Mouse (Mus musculus): ENCODE measurements around the gene Hlf. TPM values are rescaled to one million over a fixed set of nuclear protein-coding genes. Genes with fewer than 3 reads are reported as not detected.

Gene Hlf
- polyA plus RNA-seq, 1 experiment from 2014 or later, result 4.2 TPM

GRCm38 (mm10) chr11:90350153-90350512, 40.6 kb downstream of the Hlf start:
- Histone ChIP-seq H3K4me2 (replicated peaks) (no peak overlapping the region), H3K9me3 (no peaks in the 10 kb centered on the region), H3K36me3 (no peaks in the 10 kb centered on the region), H3K4me1 (peaks cover 9% of the 10 kb centered on the region), H3K27ac (replicated peaks) (no peak overlapping the region), H3K27me3 (no peaks in the 10 kb centered on the region), H3K9ac (replicated peaks) (no peak overlapping the region), H3K4me3 (no peak overlapping the region)
- WGBS, result 83% methylated on average over 4 of the region's 4 CpGs
- no peak for ATAC-seq (replicated peaks)

- H3K4me1 ChIP-seq, result peaks cover 7% of the 10 kb centered on the region
- no peaks in the 10 kb centered on the region for H3K27me3 ChIP-seq
- H3K9me3 ChIP-seq, result no peaks in the 10 kb centered on the region
- ATAC-seq (replicated peaks), result no peak
- WGBS, result 89% methylated on average over 6 of the region's 6 CpGs
- H3K4me2 ChIP-seq (replicated peaks), result no peak overlapping the region
- H3K4me3 ChIP-seq, result no peak overlapping the region
- no peaks in the 10 kb centered on the region for H3K36me3 ChIP-seq
- H3K9ac ChIP-seq (replicated peaks), result no peak overlapping the region
- no peak overlapping the region for H3K27ac ChIP-seq (replicated peaks)
These were observed 41.1 kb downstream of the Hlf start for GRCm38 (mm10) chr11:90349486-90350152.

GRCm38 (mm10) chr11:90347667-90348459, 42.8 kb downstream of the Hlf start:
- peaks cover 7% of the 10 kb centered on the region for H3K4me1 ChIP-seq
- 0 out of 2 replicates have a peak, but pooled peaks have one; percentile 26 for ATAC-seq (replicated peaks)
- H3K4me3 ChIP-seq, result no peak overlapping the region
- H3K9me3 ChIP-seq, result no peaks in the 10 kb centered on the region
- no peaks in the 10 kb centered on the region for H3K27me3 ChIP-seq
- no peak overlapping the region for H3K9ac ChIP-seq (replicated peaks)
- H3K36me3 ChIP-seq, result no peaks in the 10 kb centered on the region
- no peak overlapping the region for H3K4me2 ChIP-seq (replicated peaks)
- no peak overlapping the region for H3K27ac ChIP-seq (replicated peaks)
- WGBS, result 28% methylated on average over 13 of the region's 13 CpGs

- no peak for ATAC-seq (replicated peaks)
These were observed 44.9 kb downstream of the Hlf start for GRCm38 (mm10) chr11:90345746-90346145.

GRCm38 (mm10) chr11:90342858-90343257, 47.8 kb downstream of the Hlf start:
- no peaks in the 10 kb centered on the region for H3K36me3 ChIP-seq
- H3K9me3 ChIP-seq, result no peaks in the 10 kb centered on the region
- ATAC-seq (replicated peaks), result no peak
- no peaks in the 10 kb centered on the region for H3K27me3 ChIP-seq
- no peak overlapping the region for H3K4me2 ChIP-seq (replicated peaks)
- H3K4me3 ChIP-seq, result no peak overlapping the region
- 91% methylated on average over 5 of the region's 5 CpGs for whole genome bisulfite sequencing
- H3K9ac ChIP-seq (replicated peaks), result no peak overlapping the region
- no peak overlapping the region for H3K27ac ChIP-seq (replicated peaks)
- peaks cover 3% of the 10 kb centered on the region; the same call in 1 of the 2 replicates for H3K4me1 ChIP-seq

More at GRCm38 (mm10) chr11:90345746-90346145, 44.9 kb downstream of the Hlf start:
- Histone ChIP-seq H3K27ac (replicated peaks) (no peak overlapping the region), H3K4me3 (no peak overlapping the region), H3K36me3 (no peaks in the 10 kb centered on the region), H3K27me3 (no peaks in the 10 kb centered on the region), H3K4me1 (peaks cover 7% of the 10 kb centered on the region), H3K4me2 (replicated peaks) (no peak overlapping the region), H3K9ac (replicated peaks) (no peak overlapping the region), H3K9me3 (no peaks in the 10 kb centered on the region)
- 94% methylated on average over 11 of the region's 11 CpGs for WGBS

GRCm38 (mm10) chr11:90342267-90342666, 48.4 kb downstream of the Hlf start:
- Histone ChIP-seq H3K9ac (replicated peaks) (no peak overlapping the region), H3K9me3 (no peaks in the 10 kb centered on the region), H3K36me3 (no peaks in the 10 kb centered on the region), H3K4me2 (replicated peaks) (no peak overlapping the region), H3K4me1 (no peaks in the 10 kb centered on the region), H3K27ac (replicated peaks) (no peak overlapping the region), H3K4me3 (no peak overlapping the region), H3K27me3 (no peaks in the 10 kb centered on the region)
- 87% methylated on average over 5 of the region's 5 CpGs for WGBS
- ATAC-seq (replicated peaks), result no peak

GRCm38 (mm10) chr11:90340836-90341235, 49.9 kb downstream of the Hlf start:
- WGBS, result 85% methylated on average over 13 of the region's 13 CpGs

GRCm38 (mm10) chr11:90334816-90335215, 55.9 kb downstream of the Hlf start:
- WGBS, result 61% methylated on average over 1 of the region's 1 CpGs
- no peak overlapping the region for H3K4me3 ChIP-seq

More at GRCm38 (mm10) chr11:90340836-90341235, 49.9 kb downstream of the Hlf start:
- Histone ChIP-seq H3K4me2 (replicated peaks) (no peak overlapping the region), H3K36me3 (no peaks in the 10 kb centered on the region), H3K4me1 (no peaks in the 10 kb centered on the region), H3K27ac (replicated peaks) (no peak overlapping the region), H3K4me3 (no peak overlapping the region), H3K27me3 (no peaks in the 10 kb centered on the region), H3K9ac (replicated peaks) (no peak overlapping the region), H3K9me3 (no peaks in the 10 kb centered on the region)
- no peak for ATAC-seq (replicated peaks)

GRCm38 (mm10) chr11:90332737-90333136, 58.0 kb downstream of the Hlf start:
- Histone ChIP-seq H3K4me3 (no peak overlapping the region), H3K9ac (replicated peaks) (no peak overlapping the region), H3K9me3 (no peaks in the 10 kb centered on the region), H3K36me3 (no peaks in the 10 kb centered on the region), H3K27ac (replicated peaks) (no peak overlapping the region), H3K4me1 (no peaks in the 10 kb centered on the region), H3K27me3 (no peaks in the 10 kb centered on the region), H3K4me2 (replicated peaks) (no peak overlapping the region)
- ATAC-seq (replicated peaks), result no peak
- 79% methylated on average over 4 of the region's 4 CpGs for WGBS

More at GRCm38 (mm10) chr11:90334816-90335215, 55.9 kb downstream of the Hlf start:
- no peaks in the 10 kb centered on the region for H3K4me1 ChIP-seq
- H3K27me3 ChIP-seq, result no peaks in the 10 kb centered on the region
- no peak overlapping the region for H3K4me2 ChIP-seq (replicated peaks)
- H3K36me3 ChIP-seq, result no peaks in the 10 kb centered on the region
- ATAC-seq (replicated peaks), result no peak
- no peak overlapping the region for H3K9ac ChIP-seq (replicated peaks)
- H3K27ac ChIP-seq (replicated peaks), result no peak overlapping the region
- no peaks in the 10 kb centered on the region for H3K9me3 ChIP-seq

- Histone ChIP-seq H3K4me2 (replicated peaks) (no peak overlapping the region), H3K9me3 (no peaks in the 10 kb centered on the region), H3K27me3 (no peaks in the 10 kb centered on the region), H3K4me3 (no peak overlapping the region), H3K9ac (replicated peaks) (no peak overlapping the region), H3K27ac (replicated peaks) (no peak overlapping the region), H3K4me1 (no peaks in the 10 kb centered on the region), H3K36me3 (no peaks in the 10 kb centered on the region)
- 90% methylated on average over 9 of the region's 9 CpGs for WGBS
- ATAC-seq (replicated peaks), result no peak
These were observed 60.4 kb downstream of the Hlf start for GRCm38 (mm10) chr11:90330202-90330694.

- Histone ChIP-seq H3K9ac (replicated peaks) (no peak overlapping the region), H3K4me1 (no peaks in the 10 kb centered on the region), H3K27me3 (no peaks in the 10 kb centered on the region), H3K4me2 (replicated peaks) (no peak overlapping the region), H3K36me3 (no peaks in the 10 kb centered on the region), H3K27ac (replicated peaks) (no peak overlapping the region), H3K4me3 (no peak overlapping the region), H3K9me3 (no peaks in the 10 kb centered on the region)
- ATAC-seq (replicated peaks), result no peak
- 56% methylated on average over 1 of the region's 1 CpGs for WGBS
These were observed 63.9 kb downstream of the Hlf start for GRCm38 (mm10) chr11:90326836-90327235.

GRCm38 (mm10) chr11:90326146-90326545, 64.5 kb downstream of the Hlf start:
- no peak for ATAC-seq (replicated peaks)
- no peaks in the 10 kb centered on the region for H3K36me3 ChIP-seq
- no peaks in the 10 kb centered on the region for H3K4me1 ChIP-seq
- H3K9ac ChIP-seq (replicated peaks), result no peak overlapping the region
- WGBS, result 92% methylated on average over 5 of the region's 5 CpGs
- H3K9me3 ChIP-seq, result no peaks in the 10 kb centered on the region
- H3K27ac ChIP-seq (replicated peaks), result no peak overlapping the region
- H3K4me3 ChIP-seq, result no peak overlapping the region
- H3K27me3 ChIP-seq, result no peaks in the 10 kb centered on the region
- H3K4me2 ChIP-seq (replicated peaks), result no peak overlapping the region
